Mouse (Mus musculus) gastrocnemius, postnatal 4 days (tissue): Measurements from ENCODE around the gene Slc39a7. TPM values are rescaled to one million over a fixed set of nuclear protein-coding genes. Genes with fewer than 3 reads are reported as not detected.
"Not testable (repeated sequence)": the region's sequence is repeated elsewhere in the genome, so short reads cannot be mapped to it uniquely, and the experiment has no call there.

Source experiments
- DNase-seq, 2 experiments: peaks; one replicate each; pipeline ENCODE4 v3.0.0; 2021 to 2022; ENCODE audit warnings: low spot score in 2 of 2, mixed read lengths in 2 of 2
- microRNA-seq: library from miRNA; unstranded; fragments of <30 nt; microRNA quantifications from one replicate; pipeline ENCODE4 v1.2.0, GENCODE M21; 2021
- total RNA-seq, 2 experiments: library from RNA; stranded (reverse); gene quantifications; 2 replicates each; pipeline ENCODE4 v1.2.3; 2021

Slc39a7 gene
- total RNA-seq, 2 experiments from 2014 or later = 98.5 to 107 TPM

DNA sequence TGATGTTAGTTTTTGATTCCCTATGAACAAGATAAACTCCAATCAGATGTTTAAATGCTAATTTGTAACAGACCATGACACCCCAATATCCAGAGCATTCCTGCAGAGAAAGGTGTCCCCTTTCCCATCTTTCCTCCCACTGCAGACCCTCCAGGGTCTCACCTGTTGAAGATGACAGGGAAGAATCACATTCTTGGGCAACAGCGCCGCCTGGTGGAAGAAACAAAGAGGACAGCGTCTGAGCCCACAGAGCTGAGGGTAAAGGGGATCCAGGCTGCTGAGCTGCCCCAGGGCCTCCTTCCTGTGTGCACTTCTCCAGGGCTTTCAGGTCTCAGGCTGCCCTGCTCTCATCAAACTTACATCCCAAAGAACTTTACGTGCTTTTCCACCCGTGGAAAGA lies 28.1 kb downstream of the Slc39a7 start:
- DNase-seq = no peak

DNA sequence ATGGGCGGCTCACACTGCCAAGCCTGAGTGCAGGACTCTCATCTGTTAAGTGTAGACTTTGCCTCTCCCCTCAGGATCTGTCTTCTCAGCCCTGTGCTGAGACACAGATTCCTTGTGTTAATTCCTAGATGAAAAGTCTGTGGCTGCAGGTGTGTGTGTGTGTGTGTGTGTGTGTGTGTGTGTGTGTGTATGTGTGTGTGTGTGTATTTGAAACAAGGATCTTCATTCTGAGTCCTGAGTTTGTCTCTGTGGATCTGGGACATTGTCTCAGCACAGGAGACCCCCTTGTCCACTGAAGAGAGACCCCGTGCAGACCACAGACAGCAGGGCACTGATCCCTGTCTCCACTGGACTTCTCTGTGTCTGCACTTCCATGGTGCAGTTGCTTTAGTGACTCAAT lies 30.7 kb downstream of the Slc39a7 start:
- DNase-seq = not testable (repeated sequence)

DNA sequence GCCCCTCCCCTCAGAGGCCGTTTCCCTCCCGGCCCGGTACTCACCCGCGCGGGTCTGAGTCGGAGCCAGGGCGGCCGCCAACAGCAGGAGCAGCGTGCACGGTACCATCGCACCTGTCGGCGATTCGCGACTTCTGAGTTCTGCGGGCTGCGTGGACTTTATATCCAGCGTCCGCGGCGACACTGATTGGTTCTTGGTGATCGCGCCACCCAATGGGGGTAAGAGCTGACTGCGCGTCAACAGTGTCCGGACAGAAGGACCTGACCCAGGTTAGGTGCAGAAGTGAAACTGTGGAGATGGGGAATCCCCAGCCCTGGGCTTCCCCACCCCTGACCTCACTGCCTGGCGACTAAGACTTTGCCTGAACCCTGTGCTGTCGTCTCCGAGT lies 31.3 kb downstream of the Slc39a7 start, which contains the start of gene H2-K1:
TSS of gene H2-K1 (minus strand) at position 198 of the 388 bp plus-strand sequence.
- peak; percentile 57 to 77 for DNase-seq

DNA sequence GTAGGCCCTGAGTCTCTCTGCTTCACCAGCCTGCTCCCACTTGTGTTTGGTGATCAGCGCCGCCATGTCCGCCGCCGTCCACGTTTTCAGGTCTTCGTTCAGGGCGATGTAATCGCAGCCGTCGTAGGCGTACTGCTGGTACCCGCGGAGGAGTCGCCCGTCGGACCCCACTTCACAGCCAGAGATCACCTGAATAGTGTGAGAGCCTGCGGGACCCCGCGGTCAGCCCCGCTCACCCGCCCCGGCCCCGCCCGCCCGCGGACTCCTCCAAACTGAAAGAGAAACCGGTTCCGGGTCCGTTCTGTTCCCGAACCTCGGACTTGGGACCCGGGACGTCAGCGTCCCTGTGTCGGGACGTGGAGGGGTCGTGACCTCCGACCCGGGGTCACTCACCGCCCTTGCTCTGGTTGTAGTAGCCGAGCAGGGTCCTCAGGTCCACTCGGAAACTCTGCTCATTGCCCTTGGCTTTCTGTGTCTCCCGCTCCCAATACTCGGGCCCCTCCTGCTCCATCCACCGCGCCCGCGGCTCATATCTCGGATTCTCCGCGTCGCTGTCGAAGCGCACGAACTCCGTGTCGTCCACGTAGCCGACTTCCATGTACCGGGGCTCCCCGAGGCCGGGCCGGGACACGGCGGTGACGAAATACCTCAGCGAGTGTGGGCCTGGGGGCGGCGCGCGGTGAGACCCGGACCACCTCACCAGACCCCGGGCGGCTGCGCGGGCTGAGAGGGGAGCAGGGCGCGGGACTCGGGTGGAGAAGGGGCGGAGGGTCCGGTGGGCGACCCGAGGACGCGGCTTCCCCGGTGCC lies 31.9 kb downstream of the Slc39a7 start:
- DNase-seq = no peak

DNA sequence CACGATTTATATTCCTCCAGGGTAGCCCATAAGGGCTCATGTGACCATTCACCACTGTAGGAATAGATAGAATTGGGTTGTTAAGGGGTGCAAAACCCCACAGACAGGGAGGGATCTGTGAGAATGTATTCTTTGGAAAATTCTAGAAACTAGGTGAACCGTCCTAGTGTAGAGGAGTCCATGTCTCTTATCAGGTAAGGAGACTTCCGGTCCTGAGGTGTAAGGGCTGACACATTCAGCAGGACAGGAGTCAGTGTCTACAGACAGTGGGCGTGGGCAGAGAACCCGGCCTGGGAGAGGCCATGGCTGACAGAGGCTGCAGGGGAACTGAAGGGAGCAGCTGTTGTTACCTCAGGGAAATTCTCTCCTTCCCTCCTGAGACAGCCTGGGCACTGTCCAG lies 32.8 kb downstream of the Slc39a7 start:
- not testable (repeated sequence) for DNase-seq

DNA sequence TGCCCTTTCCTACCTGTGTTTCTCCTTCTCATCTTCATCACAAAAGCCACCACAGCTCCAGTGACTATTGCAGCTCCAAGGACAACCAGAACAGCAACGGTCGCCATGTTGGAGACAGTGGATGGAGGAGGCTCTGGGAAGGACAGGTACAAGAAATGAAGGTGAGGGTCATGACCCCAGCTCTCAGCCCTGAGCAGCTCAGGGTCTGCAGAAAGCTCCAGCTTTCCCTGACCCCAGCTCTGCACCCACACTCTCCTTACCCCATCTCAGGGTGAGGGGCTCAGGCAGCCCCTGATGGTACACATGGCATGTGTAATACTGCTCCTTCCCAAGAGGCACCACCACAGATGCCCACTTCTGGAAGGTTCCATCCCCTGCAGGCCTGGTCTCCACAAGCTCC lies 34.5 kb downstream of the Slc39a7 start:
- not testable (repeated sequence) for DNase-seq

DNA sequence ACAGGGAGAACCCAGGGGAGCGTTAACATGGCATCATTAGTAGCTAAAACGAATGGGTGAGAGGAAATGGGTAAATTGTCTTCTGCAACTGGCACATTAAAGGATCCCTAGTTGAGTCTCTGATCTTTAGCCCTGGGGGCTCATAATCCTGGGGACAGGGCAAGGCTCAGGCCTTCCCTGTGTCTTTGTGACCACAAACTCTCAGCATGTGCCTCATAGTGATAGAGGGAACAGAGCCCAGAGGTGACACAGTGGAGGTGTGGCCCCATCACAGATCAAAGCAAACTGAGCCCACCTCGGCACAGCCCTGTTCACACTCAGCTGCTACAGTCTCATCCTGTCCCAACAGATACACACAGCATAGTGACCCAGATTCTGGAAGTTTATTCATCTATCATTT lies 35.8 kb downstream of the Slc39a7 start:
- DNase-seq = no peak

DNA sequence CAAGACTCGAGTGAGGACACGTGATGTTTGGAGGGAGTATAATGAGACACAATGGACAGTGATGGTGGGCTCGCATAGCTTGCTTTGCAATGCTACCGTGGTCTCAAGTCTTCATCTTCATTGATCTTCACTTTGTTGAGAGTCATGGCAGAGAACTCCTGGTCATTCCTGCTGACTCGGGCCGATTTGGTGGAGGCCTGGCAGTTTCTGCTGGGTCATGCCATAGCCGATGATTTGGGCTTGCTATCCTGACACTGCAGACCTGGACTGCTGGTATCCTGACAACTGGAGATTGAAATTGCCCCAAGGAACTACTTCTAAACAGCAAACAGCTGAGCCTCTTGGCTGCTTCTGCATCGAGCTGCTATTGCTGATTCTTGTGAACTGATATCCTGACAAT lies 36.5 kb downstream of the Slc39a7 start:
- DNase-seq = no peak

DNA sequence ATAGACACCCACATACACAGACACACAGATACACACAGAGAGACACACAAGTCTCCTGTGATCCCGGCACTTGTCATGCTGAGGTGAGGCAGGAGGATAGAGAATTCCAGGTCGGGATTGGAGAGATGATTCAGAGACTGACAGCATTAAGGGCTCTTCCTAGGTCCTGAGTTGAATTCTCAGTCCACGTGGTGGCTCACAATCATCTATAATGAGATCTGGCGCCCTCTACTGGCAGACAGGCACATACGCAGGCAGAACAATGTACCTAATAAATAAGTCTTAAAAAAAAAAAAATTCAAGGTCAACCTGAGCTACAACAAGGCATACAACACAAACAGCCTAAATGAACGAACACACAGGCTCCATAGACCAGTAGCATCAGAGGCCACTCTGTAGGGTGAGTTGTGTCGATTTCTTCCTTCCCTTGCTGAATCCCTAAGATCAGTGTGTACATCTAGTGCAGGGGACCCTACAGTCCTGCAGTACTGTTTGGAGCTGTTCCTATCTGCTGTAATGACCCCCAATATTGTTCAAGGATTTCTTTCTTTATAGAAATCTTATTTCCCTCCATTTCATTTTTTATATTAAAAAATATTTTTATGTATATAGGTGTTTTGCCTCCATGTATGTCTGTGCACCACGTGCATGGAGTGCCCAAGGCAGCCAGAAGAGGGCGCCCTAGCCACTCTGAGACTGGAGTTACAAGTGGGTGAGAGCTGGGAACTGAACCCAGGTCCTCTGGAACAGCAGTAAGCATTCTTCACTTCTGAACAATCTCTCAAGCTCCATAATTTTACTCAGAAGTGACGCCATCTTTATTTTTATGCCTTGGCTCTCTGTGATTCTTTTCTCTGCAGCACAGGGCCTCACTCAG lies 39.5 kb downstream of the Slc39a7 start:
- DNase-seq = peak in 1 of 2 experiments; percentile 41

DNA sequence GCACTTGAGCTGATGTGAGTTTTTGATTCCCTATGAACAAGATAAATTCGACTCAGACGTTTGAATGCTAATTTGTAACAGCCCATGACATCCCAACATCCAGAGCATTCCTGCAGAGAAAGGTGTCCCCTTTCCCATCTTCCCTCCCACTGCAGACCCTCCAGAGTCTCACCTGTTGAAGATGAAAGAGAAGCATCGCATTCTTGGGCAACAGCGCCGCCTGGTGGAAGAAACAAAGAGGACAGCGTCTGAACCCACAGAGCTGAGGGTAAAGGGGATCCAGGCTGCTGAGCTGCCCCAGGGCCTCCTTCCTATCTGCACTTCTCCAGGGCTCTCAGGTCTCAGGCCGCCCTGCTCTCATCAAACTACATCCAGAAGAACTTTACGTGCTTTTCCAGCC lies 49.3 kb downstream of the Slc39a7 start:
- not testable (repeated sequence) for DNase-seq

DNA sequence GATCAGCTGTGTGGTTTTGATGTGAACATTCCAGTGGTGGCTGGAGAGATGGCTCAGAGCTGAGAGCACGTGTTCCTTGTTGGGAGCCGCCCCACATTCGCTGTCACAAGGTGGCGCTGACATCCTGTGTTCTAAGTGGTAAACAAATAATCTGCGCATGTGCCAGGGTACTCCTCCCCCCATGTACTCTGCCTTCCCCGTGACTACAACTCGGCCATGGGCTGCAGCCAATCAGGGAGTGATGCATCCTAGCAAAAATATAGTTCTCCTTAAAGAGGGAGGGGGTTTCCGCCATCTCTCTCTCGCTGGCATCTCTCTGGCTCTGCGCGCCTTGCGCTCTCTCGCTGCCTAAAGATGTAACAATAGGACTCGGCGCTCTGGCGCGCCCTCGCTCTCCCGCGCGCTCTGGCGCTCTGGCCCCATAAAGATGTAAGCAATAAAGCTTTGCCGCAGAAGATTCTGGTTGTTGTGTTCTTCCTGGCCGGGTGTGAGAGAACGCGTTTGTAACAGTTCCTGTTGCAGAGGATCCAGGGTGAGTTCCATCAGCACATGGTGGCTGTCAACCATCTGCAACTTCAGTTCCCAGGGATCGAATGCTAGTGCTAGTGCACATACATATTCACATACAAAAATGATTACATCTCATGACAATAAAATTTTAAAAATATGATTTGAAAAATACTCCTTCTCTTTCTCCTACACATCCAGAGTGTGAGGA lies 50.1 kb downstream of the Slc39a7 start:
- peak; percentile 46 to 81 for DNase-seq

DNA sequence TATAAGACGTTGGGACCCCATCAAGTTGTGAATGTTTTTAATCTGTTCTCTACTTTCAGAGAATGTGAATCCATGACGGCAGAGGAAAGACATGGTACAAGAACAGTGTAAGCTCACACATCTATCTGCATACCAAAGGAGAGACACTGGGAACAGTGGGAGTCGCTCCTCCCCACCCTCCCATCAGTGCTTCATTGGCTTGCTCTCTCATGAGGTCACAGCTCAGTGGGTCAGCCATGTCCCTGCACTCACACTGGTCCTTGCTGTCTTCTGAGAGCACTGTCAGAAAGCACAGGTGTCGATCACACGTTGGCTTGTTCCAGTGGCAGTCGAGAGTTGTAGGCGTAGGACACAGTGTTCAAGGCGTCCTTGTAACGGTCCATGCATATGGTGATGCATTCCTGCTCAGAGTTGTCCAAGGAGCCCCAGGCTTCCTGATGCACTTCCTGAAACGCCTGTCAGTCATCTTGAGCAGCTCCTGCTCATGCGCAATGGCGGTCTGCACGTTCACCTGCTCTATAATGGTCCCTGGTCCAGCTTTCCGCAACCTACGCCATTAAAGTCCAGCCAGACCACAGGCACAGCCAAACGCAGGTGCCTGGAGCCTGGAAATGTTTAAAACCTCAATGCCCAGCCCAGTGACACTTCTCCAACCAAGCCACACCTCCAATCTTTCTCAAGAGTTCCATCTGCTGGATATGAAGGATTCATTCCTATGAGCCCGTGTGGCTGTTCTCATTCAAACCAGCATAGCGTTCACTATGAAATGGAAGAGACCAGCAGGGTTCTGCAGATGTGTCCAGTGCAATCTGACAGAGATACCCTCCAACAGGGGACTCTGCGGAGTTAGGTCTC lies 51.1 kb downstream of the Slc39a7 start:
- DNase-seq = no peak

DNA sequence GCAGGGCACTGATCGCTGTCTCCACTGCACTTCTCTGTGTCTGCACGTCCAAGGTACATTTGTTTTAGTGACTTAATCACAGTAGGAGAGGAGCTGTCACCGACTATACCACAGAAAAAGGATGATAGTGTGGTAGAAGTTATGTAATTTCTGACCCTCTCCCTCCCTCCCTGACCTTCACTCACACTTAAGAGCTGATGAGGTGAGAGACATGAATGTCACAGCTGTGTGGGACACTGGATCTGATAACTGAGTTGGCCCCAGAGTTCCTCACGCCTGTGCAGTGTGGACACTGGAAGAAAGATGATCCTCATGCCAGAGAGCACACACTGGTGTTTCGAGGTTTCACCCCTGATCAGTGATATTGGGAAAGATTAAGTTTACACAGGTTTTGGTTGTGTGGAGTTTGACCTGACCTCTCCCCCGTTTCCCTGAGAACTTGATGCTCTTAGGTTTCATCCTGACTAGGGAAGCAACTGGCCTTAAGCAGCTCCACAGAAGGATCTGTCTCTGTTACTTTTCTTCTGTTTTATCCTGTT lies 51.9 kb downstream of the Slc39a7 start:
- DNase-seq = no peak

DNA sequence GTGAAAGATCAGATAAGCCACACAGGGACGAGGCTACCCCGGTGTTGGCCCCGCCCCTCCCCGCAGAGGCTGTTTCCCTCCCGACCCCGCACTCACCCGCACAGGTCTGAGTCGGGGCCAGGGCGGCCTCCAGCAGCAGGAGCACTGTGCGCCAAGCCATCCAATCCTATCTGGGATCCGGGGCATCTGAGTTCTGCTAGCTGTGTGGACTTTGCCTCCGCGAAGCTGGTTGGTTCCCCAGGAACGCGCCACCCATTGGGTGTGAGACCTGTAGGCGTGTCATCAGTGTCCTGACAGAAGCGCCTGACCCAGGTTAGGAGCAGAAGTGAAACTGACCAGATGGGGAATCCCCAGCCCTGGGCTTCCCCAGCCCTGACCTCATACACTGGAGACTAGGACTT lies 52.9 kb downstream of the Slc39a7 start:
- DNase-seq = peak in 1 of 2 experiments; percentile 55

Small RNA genes lying within 50 kb of the gene (microRNA-seq; reads per million reads assigned to microRNA genes)
- gene Mir219a-1 = not detected
- gene Mir219c = not detected

Other genes with a start within 250 kb of the Slc39a7 start
- gene Angptl4, start 249.9 kb downstream of the Slc39a7 start, total RNA-seq = 10 to 100 TPM; 22.5 to 43.8 TPM
- gene Kank3, start 221.2 kb downstream of the Slc39a7 start, total RNA-seq = 10 to 100 TPM; 31.6 to 33.4 TPM
- gene Rps28, start 207.1 kb downstream of the Slc39a7 start, total RNA-seq = 1,000 to 10,000 TPM; 1,603 to 1,661 TPM
- gene Ndufa7, start 207.1 kb downstream of the Slc39a7 start, total RNA-seq = 100 to 1,000 TPM; 292 to 312 TPM
- 10 to 100 TPM; 14.1 to 16.5 TPM for gene Cd320, start 188.6 kb downstream of the Slc39a7 start, total RNA-seq
- not detected for gene Gm7029, start 157.8 kb downstream of the Slc39a7 start, total RNA-seq
- gene Kifc1, start 141.0 kb downstream of the Slc39a7 start, total RNA-seq = 10 to 100 TPM; 16.5 to 18.9 TPM
- not detected for gene Platr17, start 126.5 kb downstream of the Slc39a7 start, total RNA-seq
- 10 to 100 TPM; 21.9 to 24.9 TPM for gene Daxx, start 122.3 kb downstream of the Slc39a7 start, total RNA-seq
- 10 to 100 TPM; 43.2 to 43.9 TPM for gene Tapbp, start 115.8 kb downstream of the Slc39a7 start, total RNA-seq
- gene Zbtb22, start 115.8 kb downstream of the Slc39a7 start, total RNA-seq = 10 to 100 TPM; 24.9 to 26.8 TPM
- 10 to 100 TPM; 43.2 to 48.4 TPM for gene Rgl2, start 102.1 kb downstream of the Slc39a7 start, total RNA-seq
- 10 to 100 TPM; 73.2 to 74.5 TPM for gene Pfdn6, start 91.3 kb downstream of the Slc39a7 start, total RNA-seq
- gene Wdr46, start 91.0 kb downstream of the Slc39a7 start, total RNA-seq = 10 to 100 TPM; 18.8 to 20.0 TPM
- 1 to 10 TPM; 3.8 to 4.5 TPM for gene B3galt4, start 80.2 kb downstream of the Slc39a7 start, total RNA-seq
- 10 to 100 TPM; 37.4 to 38.6 TPM for gene Vps52, start 75.9 kb downstream of the Slc39a7 start, total RNA-seq
- 100 to 1,000 TPM; 863 to 945 TPM for gene Rps18, start 75.7 kb downstream of the Slc39a7 start, total RNA-seq
- 10 to 100 TPM; 38.8 to 51.5 TPM for gene H2-K1, start 31.3 kb downstream of the Slc39a7 start, total RNA-seq
- 10 to 100 TPM; 19.3 to 20.9 TPM for gene Ring1, start 7.0 kb downstream of the Slc39a7 start, total RNA-seq
- gene H2-Ke6, start 3.6 kb downstream of the Slc39a7 start, total RNA-seq = 10 to 100 TPM; 60.4 to 61.7 TPM
- 10 to 100 TPM; 43.6 to 49.4 TPM for gene Rxrb, start 130 bp upstream of the Slc39a7 start, total RNA-seq
- gene Col11a2, start 7.8 kb upstream of the Slc39a7 start, total RNA-seq = 10 to 100 TPM; 45.4 to 77.3 TPM
- not detected for gene H2-Oa, start 60.7 kb upstream of the Slc39a7 start, total RNA-seq
- gene H2-DMa, start 87.9 kb upstream of the Slc39a7 start, total RNA-seq = 1 to 10 TPM; 7.6 to 8.7 TPM
- 100 to 1,000 TPM; 125 to 136 TPM for gene Brd2, start 91.0 kb upstream of the Slc39a7 start, total RNA-seq
- gene H2-DMb2, start 111.6 kb upstream of the Slc39a7 start, total RNA-seq = under 1 TPM; 0.36 to 0.37 TPM
- gene H2-DMb1, start 121.4 kb upstream of the Slc39a7 start, total RNA-seq = 1 to 10 TPM in 1 of 2 experiments, under 1 TPM in 1; 0.70 to 1.4 TPM
- gene Tap1, start 155.9 kb upstream of the Slc39a7 start, total RNA-seq = 1 to 10 TPM; 4.4 to 5.4 TPM
- gene Psmb9, start 156.1 kb upstream of the Slc39a7 start, total RNA-seq = 1 to 10 TPM; 1.6 to 4.1 TPM
- 1 to 10 TPM; 4.3 to 6.1 TPM for gene Psmb8, start 166.0 kb upstream of the Slc39a7 start, total RNA-seq
- gene Tap2, start 171.8 kb upstream of the Slc39a7 start, total RNA-seq = 1 to 10 TPM; 8.1 to 8.3 TPM
- gene H2-Ob, start 207.2 kb upstream of the Slc39a7 start, total RNA-seq = under 1 TPM in 1 of 2 experiments, not detected in 1; 0.39 TPM
- gene H2-Ab1, start 226.0 kb upstream of the Slc39a7 start, total RNA-seq = 1 to 10 TPM; 2.1 to 2.9 TPM